27 mouse cellular contexts compared by ENCODE assay signal in genomic region chr4:108213023-108213422, GRCm38 (mm10). TPM values are rescaled to one million over a fixed set of nuclear protein-coding genes. Genes with fewer than 3 reads are reported as not detected.
DNase-seq lines count a peak whose midpoint lies in the region; ATAC-seq and TF ChIP-seq lines count a peak whose summit lies in the region.
"Had no signal": no experiment of that assay in that cellular context is flagged by ENCODE, and none has a peak within 500 bp of the region (broad histone marks: within the 10 kb centered on the region; RNA-seq: fewer than 3 reads in every experiment).

No protein-coding gene starts in this region.

- no peak overlapping the region for H3K4me3 ChIP-seq in liver, adult 2 months (ENCODE audit: insufficient read depth, low read depth, low read length)
- H3K4me3 ChIP-seq in liver, embryonic 11.5 days (ENCODE audit: low read depth, low read length): no peak overlapping the region
- H3K4me3 ChIP-seq in limb, embryonic 10.5 days: no peak overlapping the region
- H3K4me3 ChIP-seq: embryonic facial prominence, embryonic 13.5 days; embryonic facial prominence, embryonic 15.5 days; erythroblast, embryonic 14.5 days; forebrain, embryonic 13.5 days; forebrain, embryonic 15.5 days had no signal

- H3K4me1 ChIP-seq in liver, adult 2 months (ENCODE audit: control insufficient read depth, insufficient read depth, low read length): peaks cover 8% of the 10 kb centered on the region
- H3K4me1 ChIP-seq in liver, embryonic 11.5 days (replicated peaks; ENCODE audit: control insufficient read depth, insufficient read depth, low read length): peaks cover 3% of the 10 kb centered on the region; the same call in 1 of the 2 replicates
- H3K4me1 ChIP-seq in limb, embryonic 10.5 days: peaks cover 10% of the 10 kb centered on the region
- H3K4me1 ChIP-seq: embryonic facial prominence, embryonic 13.5 days had no signal

- peaks cover 10% of the 10 kb centered on the region; the same call in 1 of the 2 replicates for H3K36me3 ChIP-seq in liver, adult 2 months (ENCODE audit: control insufficient read depth, insufficient read depth, low read length)
- H3K36me3 ChIP-seq in liver, embryonic 11.5 days (ENCODE audit: control insufficient read depth, insufficient read depth, low read length): no peaks in the 10 kb centered on the region
- H3K36me3 ChIP-seq in limb, embryonic 10.5 days: no peaks in the 10 kb centered on the region
- H3K36me3 ChIP-seq: embryonic facial prominence, embryonic 13.5 days; embryonic facial prominence, embryonic 15.5 days; forebrain, embryonic 15.5 days had no signal

- peaks cover 15% of the 10 kb centered on the region; the same call in 1 of the 2 replicates for H3K79me2 ChIP-seq in liver, adult 2 months (ENCODE audit: control insufficient read depth, insufficient read depth, low read length)

- peak; percentile 69 for DNase-seq in liver, adult 2 months (ENCODE audit: extremely low read depth, low read depth, low spot score)
- DNase-seq in liver, embryonic 11.5 days (ENCODE audit: low spot score): no peak
- peak; percentile 51 for DNase-seq in 416B (ENCODE audit: low read depth)
- peak; percentile 88 for DNase-seq in fat pad, adult 2 months (ENCODE audit: extremely low read depth, low read depth, low spot score)
- no peak for DNase-seq in limb, embryonic 10.5 days (ENCODE audit: low spot score)
- DNase-seq in kidney, postnatal 36 days: no peak
- DNase-seq: adrenal gland, postnatal 10 days; adrenal gland, postnatal 25 days; cerebellum, adult 11 months; cerebellum, adult 18-20 months; cerebellum, adult 8-10 months; cerebellum, adult 9-11 months; cerebellum, postnatal 14 days; cerebellum, postnatal 36 days; embryo, embryonic 11 days; forebrain, postnatal 0 days had no signal

- H3K27ac ChIP-seq in liver, adult 2 months (replicated peaks; ENCODE audit: insufficient read depth, low read depth, low read length): peak overlapping the region; percentile 53; the same call in 1 of the 2 replicates
- H3K27ac ChIP-seq in liver, embryonic 11.5 days (ENCODE audit: low read depth, low read length): no peak overlapping the region
- no peak overlapping the region for H3K27ac ChIP-seq in limb, embryonic 10.5 days
- H3K27ac ChIP-seq: embryonic facial prominence, embryonic 13.5 days; embryonic facial prominence, embryonic 15.5 days; forebrain, embryonic 13.5 days; forebrain, embryonic 15.5 days had no signal

- H3K9ac ChIP-seq in liver, adult 2 months (ENCODE audit: low read depth, low read length): no peak overlapping the region
- H3K9ac ChIP-seq in liver, embryonic 11.5 days (ENCODE audit: low read depth, low read length): no peak overlapping the region
- H3K9ac ChIP-seq: embryonic facial prominence, embryonic 13.5 days; embryonic facial prominence, embryonic 15.5 days; forebrain, embryonic 13.5 days; forebrain, embryonic 15.5 days; forebrain, postnatal 0 days had no signal

- TF ChIP-seq CTCF in liver, adult 2 months (IDR thresholded peaks at IDR 0.05; ENCODE audit: low read depth, low read length): no peak

- TF ChIP-seq POLR2A in liver, adult 2 months (IDR thresholded peaks at IDR 0.05; ENCODE audit: extremely low read depth, insufficient read depth, low read length): no peak

- 94% methylated on average over 2 of the region's 2 CpGs for WGBS in liver, adult 2 months
- 84% methylated on average over 2 of the region's 2 CpGs for whole genome bisulfite sequencing in liver, embryonic 11.5 days
- 84% methylated on average over 2 of the region's 2 CpGs for WGBS in limb, embryonic 10.5 days

- no peaks in the 10 kb centered on the region for H3K9me3 ChIP-seq in liver, embryonic 11.5 days (ENCODE audit: control insufficient read depth, low read length)
- H3K9me3 ChIP-seq in limb, embryonic 10.5 days (replicated peaks): no peaks in the 10 kb centered on the region
- H3K9me3 ChIP-seq: embryonic facial prominence, embryonic 13.5 days; embryonic facial prominence, embryonic 15.5 days; forebrain, embryonic 13.5 days; forebrain, embryonic 15.5 days had no signal

- no peak overlapping the region for H3K4me2 ChIP-seq in liver, embryonic 11.5 days
- H3K4me2 ChIP-seq: embryonic facial prominence, embryonic 13.5 days; embryonic facial prominence, embryonic 15.5 days; forebrain, embryonic 13.5 days; forebrain, embryonic 15.5 days had no signal

- ATAC-seq in liver, embryonic 11.5 days (replicated peaks; ENCODE audit: low FRiP score): no peak
- ATAC-seq: activated CD4-positive, CD25-positive, alpha-beta regulatory T cell, adult 4 months; forebrain, embryonic 13.5 days; forebrain, embryonic 15.5 days; forebrain, postnatal 0 days; Patski had no signal

- no peaks in the 10 kb centered on the region for H3K27me3 ChIP-seq in liver, adult 2 months (ENCODE audit: control insufficient read depth, insufficient read depth, low read length)
- H3K27me3 ChIP-seq in liver, embryonic 11.5 days (replicated peaks; ENCODE audit: control insufficient read depth, insufficient read depth, low read length): peaks cover 21% of the 10 kb centered on the region
- H3K27me3 ChIP-seq in limb, embryonic 10.5 days (ENCODE audit: low read depth, poor library complexity, severe bottlenecking): peaks cover 32% of the 10 kb centered on the region
- H3K27me3 ChIP-seq: Patski had no signal

RNA-seq across cellular contexts. Expression of gene Zyg11a, which starts 4.8 kb away (rescaled TPM):
- 5.9 and 7.1 TPM in 2 replicates for total RNA-seq in liver, adult 2 months (2014; rRNA removed)
- polyA plus RNA-seq in liver, adult 2 months (2012; rRNA removed): 3.0 and 6.7 TPM in 2 replicates
- polyA plus RNA-seq in liver, embryonic 11.5 days (2014; fragmentation: Nextera tagmentation; extraction: Ambion mirVana): 0.18 and 0.23 TPM in 2 replicates
- 0.13 TPM in 1 of 2 replicates, not detected in the other for polyA plus RNA-seq in limb, embryonic 10.5 days (2016; fragmentation: Nextera tagmentation; extraction: Ambion mirVana)
- total RNA-seq: common myeloid progenitor, adult 5-6 weeks; forebrain, postnatal 0 days; MEL had no signal
- polyA plus RNA-seq: activated CD4-positive, CD25-positive, alpha-beta regulatory T cell, adult 4 months; embryonic facial prominence, embryonic 11.5 days; erythroblast, embryonic 14.5 days; forebrain, embryonic 11.5 days; forebrain, embryonic 13.5 days; forebrain, embryonic 15.5 days; forebrain, postnatal 0 days had no signal

RNA-seq across cellular contexts. Expression of gene Echdc2, which starts 47.8 kb away (rescaled TPM):
- 141 and 149 TPM in 2 replicates for total RNA-seq in liver, adult 2 months (2014; rRNA removed)
- polyA plus RNA-seq in liver, adult 2 months (2012; rRNA removed): 203 and 264 TPM in 2 replicates
- polyA plus RNA-seq in liver, embryonic 11.5 days (2014; fragmentation: Nextera tagmentation; extraction: Ambion mirVana): 17.6 and 20.4 TPM in 2 replicates
- 31.2 and 32.9 TPM in 2 replicates for polyA plus RNA-seq in limb, embryonic 10.5 days (2016; fragmentation: Nextera tagmentation; extraction: Ambion mirVana)
- total RNA-seq: common myeloid progenitor, adult 5-6 weeks; MEL had no signal

Comparison
In these comparisons a context has a peak if more than half of its experiments do, and no peak if none do; other contexts are left out.
1. DNase-seq: peak in liver, adult 2 months (single experiment), 416B (single experiment) and fat pad, adult 2 months (single experiment); none in liver, embryonic 11.5 days (single experiment), limb, embryonic 10.5 days (single experiment) and kidney, postnatal 36 days (0 of 2).